Mouse (Mus musculus) bone marrow, adult 2 months (tissue): ENCODE results near the gene Dlgap1. TPM values are rescaled to one million over a fixed set of nuclear protein-coding genes. Genes with fewer than 3 reads are reported as not detected.

Source experiments
- H3K27ac ChIP-seq: fragments of 200-500 bp; 2 replicates; pipeline ENCODE4 v1.5.1; 2012; ENCODE audit warnings: low read depth, mild to moderate bottlenecking, control low read depth, inconsistent platforms, low read length; ENCODE audit not compliant: control insufficient read depth, poor library complexity, insufficient read depth
- H3K4me1 ChIP-seq: fragments of 200-500 bp; 2 replicates; pipeline ENCODE4 v1.6.1; 2011; ENCODE audit warnings: low read length; ENCODE audit not compliant: control insufficient read depth, insufficient read depth
- H3K4me3 ChIP-seq: fragments of 200-500 bp; replicated peaks from 2 replicates; pipeline ENCODE3; 2011; ENCODE audit warnings: mild to moderate bottlenecking, low read depth, low read length, control low read depth; ENCODE audit not compliant: control insufficient read depth
- CTCF ChIP-seq: fragments of 200-500 bp; IDR thresholded peaks from 2 replicates; pipeline ENCODE4 v1.5.1; 2011; ENCODE audit warnings: low read length, control low read depth; ENCODE audit not compliant: control insufficient read depth, insufficient read depth
- POLR2A ChIP-seq: fragments of 200-500 bp; IDR thresholded peaks from 2 replicates; pipeline ENCODE4 v1.6.1; 2011; ENCODE audit warnings: low read depth, mild to moderate bottlenecking, control low read depth, low read length, borderline replicate concordance; ENCODE audit not compliant: control insufficient read depth
- WGBS: fragments of 180-500 bp; shearing (Covaris S2); methylation state at CpG from one replicate; pipeline ENCODE4 v1.1.7; 2018; 5-methylcytosine and 5-hydroxymethylcytosine counted together
- polyA plus RNA-seq: library from polyadenylated mRNA; stranded (reverse); fragments of >200 nt; gene quantifications from 2 replicates; pipeline ENCODE4 v1.2.4, GENCODE M21; 2011; ENCODE audit warnings: low replicate concordance; ENCODE audit not compliant: missing spikeins, insufficient read depth, insufficient read length

Dlgap1 gene
- polyA plus RNA-seq, 1 experiment: not detected

DNA sequence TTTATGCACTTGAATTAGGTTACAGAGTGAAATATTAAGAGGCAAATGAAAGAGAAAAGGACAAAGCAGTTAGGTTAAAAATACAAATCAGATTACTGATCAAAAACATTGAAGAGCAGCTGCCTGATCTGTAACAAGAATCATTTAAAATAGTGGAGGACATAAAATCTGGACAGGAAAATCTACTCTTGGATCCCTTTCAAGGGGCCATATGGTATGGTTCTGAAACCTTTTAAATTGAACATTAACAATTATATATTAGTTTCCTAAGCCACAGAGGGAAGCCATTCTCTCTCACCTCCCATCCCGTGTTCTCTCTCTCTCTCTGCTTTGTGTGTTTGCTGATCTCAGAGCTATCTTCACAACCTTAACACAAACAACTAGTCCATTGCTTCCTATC is 625.4 kb downstream of the Dlgap1 start:
- no peak for TF ChIP-seq CTCF
- TF ChIP-seq POLR2A: no peak
- Histone ChIP-seq H3K27ac (no peak overlapping the region), H3K4me1 (no peaks in the 10 kb centered on the region), H3K4me3 (no peak overlapping the region)
- WGBS: 84% methylated on average over 1 of the region's 1 CpGs

DNA sequence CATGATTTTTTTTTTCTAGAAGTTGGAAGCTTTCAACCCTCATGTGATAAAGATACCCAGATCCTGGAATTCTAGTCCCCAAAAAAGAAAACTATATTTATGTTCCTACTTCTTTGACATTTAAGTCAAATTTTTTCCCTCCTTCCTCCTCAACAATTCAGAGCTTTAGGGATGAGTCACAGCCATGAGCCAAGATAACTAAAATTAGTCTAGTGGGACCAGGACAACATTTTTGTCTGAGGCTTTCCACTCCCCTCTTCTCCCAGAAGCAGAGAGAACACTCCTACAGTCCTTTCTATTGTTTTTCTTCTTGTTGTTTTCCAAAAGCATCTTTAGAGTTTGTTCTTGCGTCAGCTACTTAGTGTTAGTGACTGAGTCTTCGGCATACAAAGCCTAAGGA is 627.5 kb downstream of the Dlgap1 start:
- no peak for TF ChIP-seq CTCF
- TF ChIP-seq POLR2A: no peak
- 82% methylated on average over 2 of the region's 2 CpGs for WGBS
- Histone ChIP-seq H3K27ac (no peak overlapping the region), H3K4me3 (no peak overlapping the region), H3K4me1 (no peaks in the 10 kb centered on the region)

DNA sequence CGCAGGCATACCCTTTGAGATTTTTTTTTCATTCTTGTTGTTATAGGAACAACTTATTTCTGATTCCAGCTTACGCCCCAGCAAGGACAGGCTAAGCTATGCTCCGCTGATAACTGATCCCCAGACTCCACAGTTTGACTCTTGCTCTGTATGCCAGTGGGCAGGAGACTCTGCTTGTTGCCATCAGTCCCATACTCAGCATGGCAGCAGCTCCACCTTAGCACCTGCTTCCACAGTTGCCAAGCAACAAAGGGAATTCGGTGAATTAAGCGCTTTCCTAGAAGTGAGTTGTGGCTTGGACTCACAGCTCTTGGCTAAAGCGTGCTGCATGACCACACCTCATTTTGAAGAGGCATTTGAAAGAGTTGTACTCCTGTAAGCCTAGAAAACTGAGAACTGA is 631.6 kb downstream of the Dlgap1 start:
- Histone ChIP-seq H3K4me1 (no peaks in the 10 kb centered on the region), H3K4me3 (no peak overlapping the region), H3K27ac (no peak overlapping the region)
- TF ChIP-seq CTCF: no peak
- no peak for TF ChIP-seq POLR2A
- WGBS: 82% methylated on average over 6 of the region's 6 CpGs

DNA sequence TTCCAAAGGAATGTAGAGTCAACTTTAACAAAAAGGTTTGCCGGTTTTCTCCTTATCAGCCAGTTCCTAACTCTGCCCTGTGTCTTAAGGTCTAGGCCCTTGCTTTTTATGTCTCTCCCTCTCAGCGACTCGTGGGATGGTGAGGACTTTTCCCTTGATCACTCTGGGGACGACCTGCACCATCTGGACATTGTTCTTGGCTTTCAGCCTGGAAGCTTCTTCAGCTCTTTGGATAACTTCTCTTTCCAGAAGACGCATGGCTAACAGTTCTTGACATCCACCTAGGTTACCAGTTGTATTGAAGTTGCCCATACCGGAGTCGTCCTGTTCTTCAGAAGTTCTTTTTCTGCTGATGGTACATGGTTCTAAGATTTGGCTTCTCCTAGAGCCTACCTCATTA is 633.2 kb downstream of the Dlgap1 start:
- TF ChIP-seq CTCF: no peak
- TF ChIP-seq POLR2A: no peak
- H3K27ac ChIP-seq: no peak overlapping the region
- H3K4me1 ChIP-seq: no peaks in the 10 kb centered on the region
- no peak overlapping the region for H3K4me3 ChIP-seq
- WGBS: 76% methylated on average over 7 of the region's 7 CpGs

DNA sequence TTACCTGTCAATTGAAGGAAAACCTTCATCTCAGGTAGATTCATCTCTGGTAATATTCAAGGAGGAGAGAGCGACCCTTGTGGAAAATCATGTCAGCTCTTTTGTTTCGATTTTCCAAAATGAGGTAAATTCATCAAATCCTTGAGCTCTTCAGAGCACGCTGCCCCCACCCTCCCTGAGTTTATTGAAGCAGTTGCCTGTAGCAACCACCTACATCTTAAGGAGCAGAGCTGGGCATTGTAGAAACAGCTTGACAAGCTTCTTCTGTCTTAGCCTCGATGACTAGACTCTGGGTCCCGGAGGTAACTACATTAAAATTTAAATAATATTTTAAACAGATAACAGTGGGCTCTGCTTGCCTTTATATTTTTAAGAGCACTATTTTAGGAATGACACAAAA is 636.8 kb downstream of the Dlgap1 start:
- Histone ChIP-seq H3K4me3 (no peak overlapping the region), H3K4me1 (no peaks in the 10 kb centered on the region), H3K27ac (no peak overlapping the region)
- TF ChIP-seq POLR2A (no peak), CTCF (no peak)
- 70% methylated on average over 5 of the region's 5 CpGs for WGBS

DNA sequence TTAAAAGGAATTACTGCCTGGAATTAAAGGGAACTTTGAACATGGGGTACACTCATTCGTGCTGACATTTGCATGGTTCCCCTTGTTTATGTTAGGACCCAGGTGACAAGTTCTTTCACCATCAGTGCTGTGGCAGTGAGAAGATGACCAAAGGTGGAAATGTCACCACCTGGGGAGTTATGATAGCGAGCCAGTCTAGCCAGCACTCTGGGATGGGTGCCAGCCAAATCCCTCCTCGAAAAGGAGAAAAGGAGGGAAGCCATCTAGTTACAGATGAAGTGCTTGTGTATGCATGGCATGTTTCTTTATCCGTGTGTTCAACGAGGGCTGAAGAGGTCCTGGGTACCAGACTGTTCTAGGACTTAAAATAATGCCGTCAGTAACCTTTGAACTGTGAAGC is 643.3 kb downstream of the Dlgap1 start:
- WGBS: 69% methylated on average over 6 of the region's 6 CpGs
- no peak overlapping the region for H3K27ac ChIP-seq
- no peaks in the 10 kb centered on the region for H3K4me1 ChIP-seq
- H3K4me3 ChIP-seq: no peak overlapping the region
- TF ChIP-seq POLR2A (no peak), CTCF (no peak)

DNA sequence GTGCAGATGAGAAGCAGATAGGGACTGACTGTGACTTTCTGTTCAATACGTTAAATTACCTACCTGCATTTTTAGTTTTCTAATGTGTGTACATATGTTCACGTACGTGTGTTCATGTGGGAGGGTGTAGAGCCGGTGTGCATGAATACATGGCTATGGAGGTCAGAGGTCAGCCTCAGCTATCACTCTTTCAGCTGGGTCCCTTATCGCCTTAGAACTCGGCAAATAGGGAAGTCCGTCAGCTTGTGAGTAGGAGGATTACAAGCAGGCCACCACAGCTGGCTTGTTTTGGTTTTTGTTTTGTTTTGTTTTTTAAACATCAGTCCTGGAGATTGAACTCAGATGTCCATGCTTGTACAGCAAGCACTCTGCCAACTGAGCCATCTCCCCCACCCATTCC is 645.0 kb downstream of the Dlgap1 start:
- TF ChIP-seq CTCF (no peak), POLR2A (no peak)
- Histone ChIP-seq H3K4me3 (no peak overlapping the region), H3K4me1 (no peaks in the 10 kb centered on the region), H3K27ac (no peak overlapping the region)
- 75% methylated on average over 7 of the region's 7 CpGs for WGBS

DNA sequence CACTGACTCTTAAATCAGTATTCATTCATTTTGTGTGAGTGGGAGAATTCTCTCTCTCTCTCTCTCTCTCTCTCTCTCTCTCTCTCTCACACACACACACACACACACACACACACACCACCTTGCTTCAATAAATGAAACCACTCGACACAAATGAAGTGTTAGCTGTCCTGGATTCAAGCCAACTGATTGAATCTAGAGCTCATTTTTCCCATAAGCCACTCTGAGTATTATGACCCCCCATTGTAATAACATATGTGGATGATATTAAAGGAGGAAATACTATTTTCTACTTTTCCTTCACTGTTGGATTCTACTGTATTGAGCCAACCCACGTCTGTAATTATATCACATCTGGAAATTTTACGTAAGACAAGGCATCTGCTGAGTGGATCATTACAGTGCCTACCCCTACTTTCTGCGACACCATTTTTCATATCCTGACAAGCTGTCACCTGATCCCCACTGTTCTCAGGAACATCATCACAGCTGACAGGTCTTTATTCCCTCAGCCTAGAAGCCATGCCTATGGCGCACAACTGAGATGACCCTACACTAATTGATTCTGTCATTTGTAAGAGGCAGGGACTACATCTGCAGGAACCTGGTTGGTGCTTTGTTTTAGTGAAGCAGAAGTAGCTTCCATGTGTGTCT is 645.7 kb downstream of the Dlgap1 start:
- TF ChIP-seq CTCF (no peak), POLR2A (no peak)
- H3K4me1 ChIP-seq: no peaks in the 10 kb centered on the region
- H3K4me3 ChIP-seq: no peak overlapping the region
- H3K27ac ChIP-seq: no peak overlapping the region
- WGBS: 78% methylated on average over 5 of the region's 5 CpGs

DNA sequence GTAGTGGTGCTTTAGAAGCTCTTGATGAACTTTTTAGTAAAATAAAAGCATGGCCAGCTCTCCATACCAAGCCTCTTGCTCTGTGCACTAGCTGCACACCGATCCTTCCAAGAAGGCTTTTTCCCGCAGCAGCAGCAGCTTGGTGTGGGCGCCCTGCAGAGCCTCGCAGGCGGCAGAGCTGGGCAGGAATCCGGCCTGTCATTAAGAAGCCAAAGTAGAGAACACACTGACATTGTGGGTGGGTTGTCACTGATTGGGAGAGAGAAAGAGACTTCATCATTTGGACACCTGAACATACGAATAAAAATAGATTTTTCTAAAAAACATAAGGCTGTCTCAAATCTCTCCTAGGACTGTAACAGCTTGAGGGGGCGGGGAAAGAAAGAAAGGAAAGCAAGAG is 653.6 kb downstream of the Dlgap1 start:
- H3K27ac ChIP-seq: no peak overlapping the region
- WGBS: 78% methylated on average over 8 of the region's 8 CpGs
- H3K4me1 ChIP-seq: no peaks in the 10 kb centered on the region
- no peak overlapping the region for H3K4me3 ChIP-seq
- no peak for TF ChIP-seq CTCF
- TF ChIP-seq POLR2A: no peak
